Mouse (Mus musculus): ENCODE results near the gene Vps18.

Gene Vps18

GRCm38 (mm10) chr2:119292852-119293251, 4.3 kb downstream of the Vps18 start:
- no peak for DNase-seq

GRCm38 (mm10) chr2:119293311-119293710, 4.8 kb downstream of the Vps18 start:
- no peak for DNase-seq

DNA sequence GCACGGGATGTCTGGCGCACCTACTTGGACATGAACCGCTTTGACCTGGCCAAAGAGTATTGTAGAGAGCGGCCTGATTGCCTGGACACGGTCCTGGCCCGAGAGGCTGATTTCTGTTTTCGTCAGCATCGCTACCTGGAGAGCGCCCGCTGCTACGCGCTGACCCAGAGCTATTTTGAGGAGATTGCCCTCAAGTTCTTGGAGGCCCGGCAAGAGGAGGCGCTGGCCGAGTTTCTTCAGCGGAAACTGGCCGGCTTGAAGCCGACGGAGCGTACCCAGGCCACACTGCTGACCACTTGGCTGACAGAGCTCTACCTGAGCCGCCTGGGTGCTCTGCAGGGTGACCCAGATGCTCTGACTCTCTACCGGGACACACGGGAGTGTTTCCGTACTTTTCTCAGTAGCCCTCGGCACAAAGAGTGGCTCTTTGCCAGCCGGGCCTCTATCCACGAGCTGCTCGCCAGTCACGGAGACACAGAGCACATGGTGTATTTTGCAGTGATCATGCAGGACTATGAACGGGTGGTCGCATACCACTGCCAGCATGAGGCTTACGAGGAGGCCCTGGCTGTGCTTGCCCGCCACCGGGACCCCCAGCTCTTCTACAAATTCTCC, 5.3 kb downstream of the Vps18 start:
- DNase-seq: no peak

- DNase-seq: no peak
These were observed 5.9 kb downstream of the Vps18 start for GRCm38 (mm10) chr2:119294411-119294810.

DNA sequence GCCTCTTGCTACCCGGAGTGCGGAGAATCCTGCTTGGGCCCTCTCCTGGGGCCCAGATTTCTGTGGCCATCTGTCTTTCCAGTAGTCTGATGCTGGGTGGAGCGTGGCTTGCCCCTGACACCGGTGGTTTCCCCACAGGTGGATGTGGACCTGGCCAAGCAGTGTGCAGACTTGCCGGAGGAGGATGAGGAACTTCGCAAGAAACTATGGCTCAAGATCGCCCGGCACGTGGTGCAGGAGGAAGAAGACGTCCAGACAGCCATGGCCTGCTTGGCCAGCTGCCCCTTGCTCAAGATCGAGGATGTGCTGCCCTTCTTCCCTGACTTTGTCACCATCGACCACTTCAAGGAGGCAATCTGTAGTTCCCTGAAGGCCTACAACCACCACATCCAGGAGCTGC, 8.2 kb downstream of the Vps18 start:
- DNase-seq: no peak

DNA sequence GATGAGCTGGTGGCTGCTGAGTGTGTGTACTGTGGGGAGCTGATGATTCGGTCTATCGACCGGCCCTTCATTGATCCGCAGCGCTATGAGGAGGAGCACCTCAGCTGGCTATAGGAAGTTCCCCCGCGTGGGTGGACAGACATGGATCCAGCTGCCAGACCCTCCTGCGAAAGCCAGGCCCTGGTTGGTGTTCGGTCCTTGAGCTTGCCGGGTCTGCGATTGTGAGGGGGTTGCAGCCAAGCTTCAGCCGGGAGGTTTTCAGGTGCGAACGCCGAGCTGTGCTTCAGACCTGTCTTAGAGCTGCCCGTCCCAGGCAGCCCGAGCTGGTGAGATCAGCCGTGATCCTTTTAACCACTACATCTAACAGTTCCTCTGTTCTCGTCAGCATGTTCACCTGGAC, 9.0 kb downstream of the Vps18 start:
- DNase-seq: no peak

DNA sequence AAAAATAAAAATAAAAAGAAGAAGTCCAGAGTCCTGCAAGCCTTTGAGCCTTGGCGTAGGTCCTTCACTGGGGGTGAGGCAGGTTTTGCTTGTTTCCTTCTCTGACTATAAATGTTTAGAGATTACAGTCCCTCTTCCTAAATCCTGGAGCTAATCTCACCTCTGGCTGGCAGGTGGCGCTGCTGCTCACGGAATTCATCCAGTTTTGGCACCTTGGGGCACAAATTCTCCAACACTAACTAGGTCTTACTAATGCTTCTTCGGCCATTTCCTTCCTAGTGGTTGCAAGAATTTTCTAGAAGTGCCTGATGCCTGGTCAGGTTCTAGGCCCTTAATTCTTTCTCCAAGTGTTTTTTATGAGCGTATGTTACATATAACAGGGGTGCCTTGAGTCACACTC, 9.8 kb downstream of the Vps18 start:
- peak; percentile 71 for DNase-seq

DNA sequence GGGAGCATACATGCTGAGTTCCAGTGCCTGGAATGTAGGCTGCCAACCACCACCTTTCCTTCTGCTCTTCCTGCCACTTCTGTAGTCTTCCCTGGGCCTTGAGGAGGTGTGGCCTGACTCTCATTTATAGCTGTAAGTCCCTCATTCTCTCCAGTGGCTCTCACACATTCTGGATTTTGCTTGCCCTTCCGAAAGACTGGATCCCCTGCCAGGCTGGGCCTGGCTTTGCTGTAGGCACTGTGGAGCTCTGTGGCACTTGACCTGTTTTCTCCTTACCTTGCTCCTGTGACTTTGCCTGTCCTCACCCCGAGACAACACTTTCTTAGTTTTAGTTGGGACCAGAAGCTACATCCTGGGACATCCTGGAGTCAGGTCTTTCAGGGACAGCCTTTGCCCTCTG, 10.3 kb downstream of the Vps18 start:
- no peak for DNase-seq

- peak; percentile 96 for DNase-seq
These were observed 11.7 kb downstream of the Vps18 start for GRCm38 (mm10) chr2:119299981-119300818.

GRCm38 (mm10) chr2:119300819-119301493, 12.4 kb downstream of the Vps18 start:
- DNase-seq: no peak

DNA sequence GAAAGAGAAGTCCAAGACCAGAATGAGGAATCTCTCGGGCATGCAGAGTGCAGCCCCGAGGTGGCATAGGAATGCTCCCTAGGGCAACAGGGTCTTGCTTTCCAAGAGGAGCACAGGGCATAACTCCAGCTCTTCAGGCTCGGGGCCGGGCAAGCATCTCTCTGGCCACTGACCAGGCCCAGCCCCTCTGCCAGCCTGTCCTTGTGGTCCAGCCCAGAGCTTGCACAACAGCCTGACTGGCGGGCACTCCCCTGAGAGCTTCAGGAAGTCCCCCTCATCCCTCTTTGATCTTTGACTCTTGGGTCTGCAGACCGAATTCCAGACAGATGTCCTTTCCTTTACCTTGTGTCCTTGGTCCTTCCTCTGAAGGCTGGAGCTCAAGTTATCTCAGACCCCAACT, 14.3 kb downstream of the Vps18 start:
- DNase-seq: no peak

- peak; percentile 61 for DNase-seq
These were observed 15.9 kb downstream of the Vps18 start for GRCm38 (mm10) chr2:119304391-119304790.

DNA sequence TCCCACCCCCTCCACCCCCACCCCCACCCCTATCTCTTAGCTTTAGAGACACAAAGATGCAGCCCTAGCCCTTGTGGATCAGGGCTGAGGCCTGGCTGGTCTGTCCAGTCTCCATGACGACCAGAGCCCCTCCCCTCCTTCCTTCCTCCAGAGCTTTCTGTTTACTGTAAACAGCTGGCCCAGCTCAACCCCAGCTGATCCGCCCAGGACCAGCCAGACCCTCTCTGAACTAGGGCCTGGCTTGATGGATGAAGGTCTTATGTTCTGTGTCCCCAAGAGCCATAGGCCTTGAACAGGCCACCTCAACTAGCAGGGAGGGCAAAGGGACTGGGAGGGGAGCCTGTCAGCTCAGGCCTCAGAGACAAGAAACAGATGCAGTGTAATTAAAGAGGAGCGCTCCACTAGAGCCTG, 16.3 kb downstream of the Vps18 start:
- peak; percentile 63 for DNase-seq

DNA sequence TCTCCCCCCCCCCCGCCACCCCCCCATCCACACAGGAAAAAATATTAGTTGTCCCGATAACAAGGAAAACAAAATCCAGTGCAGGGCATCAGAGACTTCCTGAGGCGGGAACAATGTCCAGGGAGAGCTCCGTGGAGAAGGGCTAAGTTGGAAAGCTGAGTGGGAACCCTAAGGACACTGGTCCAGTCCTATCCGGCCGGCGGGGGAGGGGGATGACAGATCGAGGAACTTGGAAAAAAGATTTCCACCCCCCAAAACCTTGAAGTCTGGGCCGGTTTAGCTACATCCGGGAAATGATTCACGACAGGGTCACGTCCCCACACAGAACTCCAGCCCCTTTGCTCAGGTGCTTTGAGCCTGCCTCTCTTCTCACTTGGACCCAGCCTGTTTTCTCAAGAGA, 23.0 kb downstream of the Vps18 start:
- no peak for DNase-seq

DNA sequence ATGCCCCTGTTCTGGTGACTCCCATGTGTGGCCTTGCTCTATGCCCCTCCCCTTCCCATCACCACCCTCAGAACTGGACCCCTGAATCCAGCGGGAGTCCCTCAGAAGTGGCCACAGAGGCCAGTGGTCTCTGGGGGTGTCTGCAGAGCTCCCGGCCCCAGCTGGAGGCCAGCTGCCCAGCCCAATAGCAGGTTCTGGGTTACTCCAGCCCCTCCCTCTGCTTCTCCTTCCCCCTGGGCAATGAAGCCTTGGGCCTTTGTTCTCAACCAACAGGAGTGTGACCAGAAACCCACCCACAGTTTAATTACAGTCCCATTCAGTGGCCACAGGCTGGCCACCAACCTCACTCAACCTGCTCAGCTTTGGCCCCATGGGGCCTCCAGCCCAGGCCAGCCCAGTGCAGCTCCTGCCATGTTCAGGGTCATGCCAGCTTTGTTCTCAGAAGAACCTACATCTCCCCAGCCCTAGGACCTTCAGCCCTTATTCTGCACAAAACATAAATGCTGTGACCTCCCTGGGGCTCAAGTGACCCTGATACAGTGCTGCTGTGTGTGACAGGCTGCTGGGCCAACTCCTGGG, 23.9 kb downstream of the Vps18 start:
- DNase-seq: no peak

- DNase-seq: no peak
These were observed 25.4 kb downstream of the Vps18 start for GRCm38 (mm10) chr2:119313780-119314479.

DNA sequence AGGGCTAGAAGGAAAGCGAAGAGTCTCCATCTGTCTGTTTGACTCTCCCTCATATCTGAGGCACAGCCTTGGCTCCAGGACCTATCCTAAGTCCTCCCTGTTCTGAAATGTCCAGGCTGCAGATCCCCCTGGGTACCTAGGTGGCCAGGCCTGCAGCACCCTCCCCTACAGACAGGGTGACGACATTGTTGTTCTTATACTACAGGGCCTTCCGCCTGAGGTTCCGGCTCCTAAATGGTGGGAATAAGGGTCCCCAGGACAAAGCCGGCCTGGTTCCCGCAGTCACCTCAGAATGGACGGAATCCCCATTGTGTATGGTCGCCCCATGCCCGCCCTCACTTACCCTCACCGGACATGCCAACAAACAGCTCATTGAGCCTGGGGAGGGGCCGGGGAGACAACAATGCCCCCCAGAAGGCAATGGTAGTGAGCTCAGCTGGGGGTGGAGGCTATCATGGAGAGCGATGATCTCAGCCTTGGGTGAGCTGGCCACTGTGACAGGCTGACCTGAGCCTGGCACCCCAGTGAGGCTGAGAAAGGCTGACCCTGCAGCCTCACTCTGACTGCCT, 26.3 kb downstream of the Vps18 start:
- no peak for DNase-seq

- no peak for DNase-seq
These were observed 29.6 kb downstream of the Vps18 start for GRCm38 (mm10) chr2:119318043-119318710.

DNA sequence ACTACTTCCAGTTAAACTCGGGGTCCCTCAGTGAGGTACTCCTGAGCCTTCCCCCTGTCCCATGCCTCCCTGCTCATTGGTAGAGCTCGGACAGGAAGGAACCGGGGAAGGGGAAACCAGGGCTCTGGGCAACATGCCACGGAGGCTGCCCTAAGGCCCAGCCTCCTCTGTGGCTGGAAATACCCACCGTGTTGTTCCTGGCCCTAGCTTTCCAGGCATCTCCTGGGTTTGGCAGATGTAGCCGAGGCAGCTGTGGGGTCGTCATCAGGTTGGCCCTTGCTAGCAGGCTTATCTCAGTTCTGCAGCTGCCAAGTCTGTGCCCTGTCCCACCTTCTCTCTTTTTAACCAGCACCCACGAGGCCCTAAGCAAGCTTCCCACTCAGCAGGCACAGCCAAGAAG, 32.0 kb downstream of the Vps18 start:
- peak; percentile 54 for DNase-seq

DNA sequence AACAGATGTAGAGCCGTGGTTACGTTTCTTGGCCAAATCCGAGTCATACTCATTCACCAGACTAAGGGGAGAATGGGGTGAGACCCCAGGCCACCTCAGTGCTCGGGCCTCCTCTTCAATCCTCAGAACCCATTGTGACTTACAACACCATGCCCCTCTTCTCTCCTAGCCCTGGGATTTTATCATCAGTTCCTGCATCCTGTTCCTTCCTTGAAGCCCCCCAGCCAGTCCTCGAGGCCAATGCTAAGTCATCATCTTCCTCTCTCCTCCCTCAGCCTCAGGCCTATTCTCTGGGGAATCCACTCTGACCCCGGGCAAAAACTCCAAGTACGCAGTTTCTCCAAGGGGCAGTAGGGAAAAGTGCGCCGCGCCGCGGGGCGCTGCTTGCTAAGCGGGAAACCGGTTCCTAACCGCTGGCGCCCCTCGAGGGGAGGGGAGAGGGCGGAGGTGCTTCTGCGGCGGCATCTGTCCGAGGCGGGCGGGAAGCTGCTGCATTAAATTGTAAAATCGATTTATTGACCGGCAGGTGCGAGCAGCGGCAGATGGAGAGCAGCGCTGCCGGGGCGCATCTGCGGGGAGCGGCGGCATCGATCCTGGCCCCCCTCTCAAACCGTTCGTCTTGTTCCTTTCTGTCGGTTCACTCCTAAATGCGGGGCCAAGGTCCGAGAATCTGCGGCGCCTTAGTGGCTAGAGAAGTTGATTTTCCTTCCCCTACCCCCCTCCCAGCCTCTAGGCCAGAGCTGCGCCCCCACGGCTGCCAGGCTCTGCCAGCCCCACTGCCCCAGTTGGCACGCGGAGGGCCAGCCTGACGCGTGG, 33.4 kb downstream of the Vps18 start:
- peak; percentile 54 for DNase-seq
